Mouse (Mus musculus) MN1 (cell line): ENCODE measurements around the gene Mdfi.

Source experiments
- DNase-seq: peaks from one replicate; pipeline ENCODE4 v3.0.0-alpha.2; 2016; ENCODE audit warnings: low spot score

The Mdfi gene

GRCm38 (mm10) chr17:47766407-47767043 is 68.0 kb downstream of the Mdfi start:
- DNase-seq: no peak

- DNase-seq: no peak
These were observed 68.5 kb downstream of the Mdfi start for GRCm38 (mm10) chr17:47765986-47766385.
